In the genomic region with DNA sequence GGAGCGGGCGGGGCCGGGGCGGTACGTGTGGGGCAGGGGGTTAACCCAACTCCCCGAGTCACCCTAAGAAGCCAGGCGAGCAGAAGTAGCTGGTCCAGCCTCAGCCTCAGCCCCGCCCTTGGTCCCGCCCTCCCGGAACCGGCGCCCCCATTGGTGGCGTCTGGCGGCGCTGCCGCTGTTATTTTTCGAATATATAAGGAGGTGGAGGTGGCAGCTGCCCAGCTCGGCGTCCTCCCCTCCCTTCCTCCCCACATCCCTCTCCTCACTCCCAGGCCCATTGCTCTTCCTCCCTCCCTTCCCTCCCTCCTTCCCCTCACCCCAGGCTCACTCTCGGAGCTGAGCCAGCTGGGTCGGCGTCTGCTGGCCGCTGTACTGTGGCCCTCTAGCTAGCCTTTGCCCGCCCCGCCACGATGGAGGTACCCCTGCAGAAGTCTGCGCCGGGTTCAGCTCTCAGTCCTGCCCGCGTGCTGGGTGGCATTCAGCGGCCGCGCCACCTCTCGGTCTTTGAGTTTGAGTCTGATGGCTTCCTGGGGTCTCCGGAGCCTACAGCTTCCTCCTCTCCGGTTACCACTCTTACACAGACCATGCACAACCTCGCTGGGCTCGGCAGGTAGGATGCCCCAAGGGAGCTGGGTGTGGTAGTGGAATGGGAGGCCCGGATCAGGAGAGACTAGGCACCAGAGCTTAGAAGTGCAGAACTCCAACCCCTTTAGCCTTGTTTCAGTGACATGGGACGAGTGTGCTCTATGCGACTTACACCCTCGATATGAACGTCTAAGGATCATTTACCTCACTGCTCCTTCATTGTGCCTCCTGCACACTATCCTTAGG, we compare ENCODE assay signal across 8 mouse cellular contexts. TPM values are rescaled to one million over a fixed set of nuclear protein-coding genes. Genes with fewer than 3 reads are reported as not detected.
DNase-seq lines count a peak whose midpoint lies in the region; ATAC-seq lines count a peak whose summit lies in the region.

A gene (plus strand): TSS at position 179 of the 831 bp plus-strand sequence.
A gene (minus strand): TSS at position 512 of the 831 bp plus-strand sequence.

- peak within 1 kb of the TSS; percentile 67 for H3K27ac ChIP-seq in hindbrain, embryonic 15.5 days (replicated peaks)

- H3K27me3 ChIP-seq in hindbrain, embryonic 15.5 days, result no peaks in the 10 kb centered on the region
- H3K27me3 ChIP-seq in megakaryocyte, embryonic 14.5 days (replicated peaks), result no peaks in the 10 kb centered on the region

- no peaks in the 10 kb centered on the region for H3K9me3 ChIP-seq in hindbrain, embryonic 15.5 days
- H3K9me3 ChIP-seq in megakaryocyte, embryonic 14.5 days, result no peaks in the 10 kb centered on the region

- H3K4me1 ChIP-seq in hindbrain, embryonic 15.5 days (replicated peaks), result peaks cover 39% of the 10 kb centered on the region
- peaks cover 55% of the 10 kb centered on the region for H3K4me1 ChIP-seq in megakaryocyte, embryonic 14.5 days

- ATAC-seq in hindbrain, embryonic 15.5 days (ENCODE audit: low FRiP score, low read depth), result peak; percentile 89

- intact Hi-C loops in left cerebral cortex, postnatal 10 days (cut with DNase I), result no loop called here

- H3K9ac ChIP-seq in hindbrain, embryonic 15.5 days, result peak within 1 kb of the TSS; percentile 65

- no peaks in the 10 kb centered on the region for H3K36me3 ChIP-seq in hindbrain, embryonic 15.5 days
- peaks cover 36% of the 10 kb centered on the region for H3K36me3 ChIP-seq in megakaryocyte, embryonic 14.5 days (replicated peaks; ENCODE audit: low read length)

- peak; percentile 80 for DNase-seq in adipocyte (ENCODE audit: low spot score)
- peak; percentile 63 to 82 for DNase-seq in cerebellum, postnatal 4 days (ENCODE audit: low spot score in 2 of 2)
- DNase-seq in gastrocnemius, adult 18-20 months (ENCODE audit: low spot score), result peak; percentile 76
- peak; percentile 59 to 91 for DNase-seq in left cerebral cortex, postnatal 10 days (ENCODE audit: extremely low spot score in 1 of 2, low spot score in 2 of 2)
- DNase-seq in right cerebral cortex, postnatal 14 days, result peak; percentile 80
- peak; percentile 78 to 86 for DNase-seq in urinary bladder, postnatal 36 days (ENCODE audit: low spot score in 2 of 2)

- WGBS in hindbrain, embryonic 15.5 days, result under 1% methylated on average over 40 of the region's 43 CpGs

- H3K4me3 ChIP-seq in hindbrain, embryonic 15.5 days, result peak within 1 kb of the TSS; percentile 64
- H3K4me3 ChIP-seq in megakaryocyte, embryonic 14.5 days (replicated peaks), result peak within 1 kb of the TSS; percentile 97

- peak within 1 kb of the TSS; percentile 82 for H3K4me2 ChIP-seq in hindbrain, embryonic 15.5 days

RNA-seq across cellular contexts. Expression of the first gene that starts in this region (rescaled TPM):
- under 1 TPM; 0.78 to 0.95 TPM for total RNA-seq in gastrocnemius, adult 18-20 months (2021)
- polyA plus RNA-seq in hindbrain, embryonic 15.5 days (2015; fragmentation: Nextera tagmentation; extraction: Ambion mirVana), result 29.2 and 30.8 TPM in 2 replicates
- total RNA-seq in left cerebral cortex, postnatal 10 days (2021), result 10 to 100 TPM; 17.0 to 17.2 TPM
- polyA plus RNA-seq in megakaryocyte, embryonic 14.5 days (2012; ENCODE audit: insufficient read depth, low replicate concordance), result 10.8 and 13.1 TPM in 2 replicates

RNA-seq across cellular contexts. Expression of the second gene that starts in this region (rescaled TPM):
- total RNA-seq in gastrocnemius, adult 18-20 months (2021), result 1 to 10 TPM in 1 of 2 experiments, under 1 TPM in 1; 0.84 to 1.4 TPM
- polyA plus RNA-seq in hindbrain, embryonic 15.5 days (2015; fragmentation: Nextera tagmentation; extraction: Ambion mirVana), result 10.3 and 10.9 TPM in 2 replicates
- total RNA-seq in left cerebral cortex, postnatal 10 days (2021), result 10 to 100 TPM; 17.4 to 18.6 TPM
- 1.5 and 1.7 TPM in 2 replicates for polyA plus RNA-seq in megakaryocyte, embryonic 14.5 days (2012; ENCODE audit: insufficient read depth, low replicate concordance)

Comparison
In these comparisons a context has a peak if more than half of its experiments do, and no peak if none do; other contexts are left out.
1. Peak in every context shown above with its lines: DNase-seq, ATAC-seq, H3K4me3 ChIP-seq and H3K27ac ChIP-seq.
2. RNA of the first gene that starts in this region (total RNA-seq): 17.0 to 17.2 TPM in left cerebral cortex, postnatal 10 days; 0.78 to 0.95 TPM in gastrocnemius, adult 18-20 months; every median in the first group is over 4 times any median in the second.
3. RNA of the second gene that starts in this region (total RNA-seq): 17.4 to 18.6 TPM in left cerebral cortex, postnatal 10 days; 0.84 to 1.4 TPM in gastrocnemius, adult 18-20 months; every median in the first group is over 4 times any median in the second.